8 mouse cellular contexts compared by ENCODE assay signal in genomic region chr17:30635367-30635766, GRCm38 (mm10). TPM values are rescaled to one million over a fixed set of nuclear protein-coding genes. Genes with fewer than 3 reads are reported as not detected.
A peak's percentile ranks its signal among the peaks of the same experiment; 100 is the strongest.
DNase-seq lines count a peak whose midpoint lies in the region; ATAC-seq lines count a peak whose summit lies in the region.

No protein-coding gene starts in this region.

- no peaks in the 10 kb centered on the region for H3K9me3 ChIP-seq in limb, embryonic 11.5 days (ENCODE audit: control insufficient read depth, low read length)
- no peaks in the 10 kb centered on the region for H3K9me3 ChIP-seq in neural tube, embryonic 15.5 days (replicated peaks)

- H3K27ac ChIP-seq in limb, embryonic 11.5 days (replicated peaks; ENCODE audit: low read depth, low read length) = no peak overlapping the region
- no peak overlapping the region for H3K27ac ChIP-seq in neural tube, embryonic 15.5 days (replicated peaks)

- WGBS in limb, embryonic 11.5 days = 18% methylated on average over 15 of the region's 17 CpGs
- 35% methylated on average over 17 of the region's 17 CpGs for WGBS in neural tube, embryonic 15.5 days

- peak; percentile 8 for DNase-seq in adrenal gland, adult 2 months
- DNase-seq in adrenal gland, adult 8-10 months = no peak
- peak; percentile 41 for DNase-seq in urinary bladder, postnatal 14 days (ENCODE audit: low spot score)
- DNase-seq in urinary bladder, adult 18-20 months (ENCODE audit: low spot score in 2 of 2) = no peak
- peak; percentile 61 for DNase-seq in limb, embryonic 11.5 days (ENCODE audit: low spot score)

- H3K27me3 ChIP-seq in limb, embryonic 11.5 days (ENCODE audit: control insufficient read depth, insufficient read depth, low read length) = no peaks in the 10 kb centered on the region
- no peaks in the 10 kb centered on the region for H3K27me3 ChIP-seq in neural tube, embryonic 15.5 days (replicated peaks)

- ATAC-seq in limb, embryonic 11.5 days (ENCODE audit: insufficient number of reproducible peaks, low FRiP score, low TSS enrichment, low read depth) = no peak
- ATAC-seq in neural tube, embryonic 15.5 days (ENCODE audit: low FRiP score) = no peak
- ATAC-seq in activated CD4-positive, CD25-positive, alpha-beta regulatory T cell, adult 4 months = no peak
- ATAC-seq in monocyte, adult 5-6 weeks (replicated peaks; ENCODE audit: insufficient number of reproducible peaks, low FRiP score, low TSS enrichment, poor library complexity, severe bottlenecking) = no peak

- no peak overlapping the region for H3K9ac ChIP-seq in limb, embryonic 11.5 days (ENCODE audit: low read length)
- H3K9ac ChIP-seq in neural tube, embryonic 15.5 days (replicated peaks) = no peak overlapping the region

- H3K4me3 ChIP-seq in limb, embryonic 11.5 days (ENCODE audit: low read depth, low read length) = no peak overlapping the region
- no peak overlapping the region for H3K4me3 ChIP-seq in neural tube, embryonic 15.5 days (replicated peaks)

- no peak overlapping the region for H3K4me2 ChIP-seq in limb, embryonic 11.5 days (ENCODE audit: low read depth, severe bottlenecking)
- peak overlapping the region; percentile 26 for H3K4me2 ChIP-seq in neural tube, embryonic 15.5 days

- H3K4me1 ChIP-seq in limb, embryonic 11.5 days (ENCODE audit: control insufficient read depth, insufficient read depth, low read length) = no peaks in the 10 kb centered on the region
- H3K4me1 ChIP-seq in neural tube, embryonic 15.5 days = no peaks in the 10 kb centered on the region

- H3K36me3 ChIP-seq in limb, embryonic 11.5 days (ENCODE audit: control insufficient read depth, insufficient read depth, low read length) = no peaks in the 10 kb centered on the region
- H3K36me3 ChIP-seq in neural tube, embryonic 15.5 days = no peaks in the 10 kb centered on the region

RNA-seq across cellular contexts. Expression of gene Glo1, which starts 8.7 kb away (rescaled TPM):
- total RNA-seq in adrenal gland, adult 2 months (2021) = 100 to 1,000 TPM; 111 to 141 TPM
- 48.7 and 49.2 TPM in 2 replicates for polyA plus RNA-seq in adrenal gland, adult 2 months (2012; rRNA removed)
- total RNA-seq in adrenal gland, adult 8-10 months (2022) = 100 to 1,000 TPM; 148 to 169 (median 160) TPM
- 231 and 232 TPM in 2 replicates for polyA plus RNA-seq in limb, embryonic 11.5 days (2014; fragmentation: Nextera tagmentation; extraction: Ambion mirVana)
- polyA plus RNA-seq in neural tube, embryonic 15.5 days (2015; fragmentation: Nextera tagmentation; extraction: Ambion mirVana) = 162 and 168 TPM in 2 replicates
- 100 to 1,000 TPM; 117 to 142 TPM for polyA plus RNA-seq in activated CD4-positive, CD25-positive, alpha-beta regulatory T cell, adult 4 months (2017; shearing (Covaris generic))
- 36.2 to 42.7 TPM (median 39.8 TPM) in 3 replicates for total RNA-seq in monocyte, adult 5-6 weeks (2017)

RNA-seq across cellular contexts. Expression of gene Dnah8, which starts 11.2 kb away (rescaled TPM):
- under 1 TPM; 0.52 to 0.63 TPM for total RNA-seq in adrenal gland, adult 2 months (2021)
- 0.34 and 0.36 TPM in 2 replicates for polyA plus RNA-seq in adrenal gland, adult 2 months (2012; rRNA removed)
- total RNA-seq in adrenal gland, adult 8-10 months (2022) = under 1 TPM; 0.37 to 0.81 (median 0.68) TPM
- polyA plus RNA-seq in limb, embryonic 11.5 days (2014; fragmentation: Nextera tagmentation; extraction: Ambion mirVana) = 0.60 and 0.67 TPM in 2 replicates
- polyA plus RNA-seq in neural tube, embryonic 15.5 days (2015; fragmentation: Nextera tagmentation; extraction: Ambion mirVana) = 2.7 and 2.8 TPM in 2 replicates
- polyA plus RNA-seq in activated CD4-positive, CD25-positive, alpha-beta regulatory T cell, adult 4 months (2017; shearing (Covaris generic)) = 10 to 100 TPM; 15.6 to 23.1 TPM
- 6.8 to 31.9 TPM (median 10.6 TPM) in 3 replicates for total RNA-seq in monocyte, adult 5-6 weeks (2017)

RNA-seq across cellular contexts. Expression of gene Btbd9, which starts 59.1 kb away (rescaled TPM):
- 10 to 100 TPM; 32.7 to 48.5 TPM for total RNA-seq in adrenal gland, adult 2 months (2021)
- polyA plus RNA-seq in adrenal gland, adult 2 months (2012; rRNA removed) = 16.5 and 17.8 TPM in 2 replicates
- 10 to 100 TPM; 40.1 to 61.6 (median 48.3) TPM for total RNA-seq in adrenal gland, adult 8-10 months (2022)
- 41.1 and 43.7 TPM in 2 replicates for polyA plus RNA-seq in limb, embryonic 11.5 days (2014; fragmentation: Nextera tagmentation; extraction: Ambion mirVana)
- 109 and 121 TPM in 2 replicates for polyA plus RNA-seq in neural tube, embryonic 15.5 days (2015; fragmentation: Nextera tagmentation; extraction: Ambion mirVana)
- 10 to 100 TPM; 51.2 to 51.6 TPM for polyA plus RNA-seq in activated CD4-positive, CD25-positive, alpha-beta regulatory T cell, adult 4 months (2017; shearing (Covaris generic))
- total RNA-seq in monocyte, adult 5-6 weeks (2017) = 25.3 to 57.0 TPM (median 27.5 TPM) in 3 replicates

Comparison
In these comparisons a context has a peak if more than half of its experiments do, and no peak if none do; other contexts are left out.
1. DNase-seq: peak in adrenal gland, adult 2 months (single experiment), urinary bladder, postnatal 14 days (single experiment) and limb, embryonic 11.5 days (single experiment); none in adrenal gland, adult 8-10 months (single experiment) and urinary bladder, adult 18-20 months (0 of 2).